Mouse (Mus musculus) gastrocnemius, postnatal 14 days (tissue): ENCODE results near the gene Pla2g15. TPM values are rescaled to one million over a fixed set of nuclear protein-coding genes. Genes with fewer than 3 reads are reported as not detected.
"Not testable (repeated sequence)": the region's sequence is repeated elsewhere in the genome, so short reads cannot be mapped to it uniquely, and the experiment has no call there.

Experiments used
- DNase-seq: peaks from one replicate; pipeline ENCODE4 v3.0.0; 2021; ENCODE audit warnings: mixed read lengths
- intact Hi-C: fragments of 180-260 bp; cut with DNase I; formaldehyde crosslinking; loops from one replicate; pipeline ENCODE4 v1.15.1; 2025; ENCODE audit warnings: low total_unique reads
- total RNA-seq, 2 experiments: library from RNA; stranded (reverse); gene quantifications; 2 replicates each; pipeline ENCODE4 v1.2.3; 2021

The Pla2g15 gene
- total RNA-seq, 2 experiments from 2014 or later = 4.5 to 5.0 TPM

- DNase-seq = no peak
- intact Hi-C loops = no loop called here
These were observed 8.2 kb downstream of the Pla2g15 start for GRCm38 (mm10) chr8:106158381-106158780.

GRCm38 (mm10) chr8:106159876-106160275 lies 9.7 kb downstream of the Pla2g15 start:
- no peak for DNase-seq
- intact Hi-C loops = no loop called here

GRCm38 (mm10) chr8:106163251-106163650 lies 13.1 kb downstream of the Pla2g15 start:
- intact Hi-C loops = no loop called here
- DNase-seq = no peak

GRCm38 (mm10) chr8:106165460-106165859 lies 15.3 kb downstream of the Pla2g15 start:
- peak; percentile 57 for DNase-seq
- intact Hi-C loops = no loop called here

GRCm38 (mm10) chr8:106168356-106169016 lies 18.3 kb downstream of the Pla2g15 start, which contains the start of gene Slc7a6:
Slc7a6 (plus strand) TSS chr8:106168857.
- DNase-seq = peak; percentile 80
- intact Hi-C loops = no loop called here

DNA sequence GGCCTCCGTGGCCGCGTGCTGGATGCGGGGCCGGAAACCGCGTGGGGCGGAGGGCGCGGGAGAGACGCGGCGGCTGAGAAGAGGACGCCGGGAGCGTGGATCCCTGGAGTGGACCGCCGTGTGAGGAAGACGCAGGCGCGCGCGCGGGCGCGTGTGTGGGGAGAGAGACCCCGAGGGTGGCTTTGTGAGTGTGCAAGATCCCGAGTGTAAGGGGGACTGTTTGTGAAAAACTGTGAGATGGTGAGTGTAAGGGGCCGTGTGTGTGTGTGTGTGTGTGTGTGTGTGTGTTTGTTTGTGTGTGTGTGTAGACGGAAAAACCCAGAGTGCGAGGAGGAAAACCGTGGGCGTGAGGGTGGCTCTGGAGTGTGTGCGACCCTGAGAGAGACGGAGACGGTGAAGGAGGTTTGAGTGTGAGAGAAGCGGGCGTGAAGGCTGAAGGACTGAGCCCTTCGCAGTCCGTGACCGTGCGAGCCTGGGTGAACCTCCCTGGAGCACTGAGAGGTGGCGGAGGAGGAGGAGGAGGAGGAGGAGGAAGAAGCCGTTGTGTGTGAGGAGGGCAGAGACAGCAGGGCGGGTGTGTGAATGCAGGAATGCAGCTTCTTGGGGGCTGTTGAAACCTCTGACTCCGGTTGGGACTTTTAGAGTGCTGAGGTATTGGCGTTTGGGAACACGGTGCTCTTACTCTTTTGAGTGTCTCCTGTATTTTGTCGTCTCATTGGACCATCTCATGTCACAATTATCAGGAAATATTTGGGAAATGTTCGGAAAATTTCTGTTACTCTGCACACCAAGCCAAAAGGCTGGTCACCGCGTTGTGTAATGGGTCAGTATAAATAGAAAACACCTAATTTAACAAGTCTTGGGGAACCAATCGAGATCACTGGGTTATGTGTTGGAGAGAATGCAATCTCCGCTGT lies 19.1 kb downstream of the Pla2g15 start:
- intact Hi-C loops = no loop called here
- DNase-seq = peak; percentile 23

DNA sequence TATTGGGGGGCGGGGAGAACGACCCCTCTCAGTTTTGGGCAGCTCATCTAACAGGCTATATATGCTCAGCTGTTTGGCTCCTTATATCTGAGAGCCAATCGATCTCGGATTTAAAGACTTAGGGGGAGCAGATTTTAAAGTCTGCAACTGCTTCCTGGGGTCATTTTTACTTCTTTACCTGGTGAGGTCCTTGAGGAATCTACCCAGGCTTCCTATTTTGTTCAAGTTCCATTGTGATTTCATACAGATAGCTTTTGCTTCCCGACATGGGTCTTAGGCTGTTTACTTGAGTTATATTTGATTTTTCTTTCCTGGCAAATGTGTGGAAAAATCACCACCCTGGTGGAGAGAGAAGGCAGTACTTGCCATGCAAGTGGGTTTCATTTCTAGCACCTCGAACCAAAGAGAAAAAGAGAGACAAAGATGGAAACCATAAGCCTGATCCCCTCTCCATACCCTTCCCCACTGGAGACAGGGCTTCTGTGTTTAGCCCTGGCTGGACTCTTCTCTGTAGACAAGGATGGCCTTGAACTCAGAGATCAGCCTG lies 19.8 kb downstream of the Pla2g15 start:
- intact Hi-C loops = no loop called here

GRCm38 (mm10) chr8:106173566-106173965 lies 23.4 kb downstream of the Pla2g15 start:
- intact Hi-C loops = no loop called here
- DNase-seq = no peak

More for the DNA sequence above, 19.8 kb downstream of the Pla2g15 start:
- no peak for DNase-seq

DNA sequence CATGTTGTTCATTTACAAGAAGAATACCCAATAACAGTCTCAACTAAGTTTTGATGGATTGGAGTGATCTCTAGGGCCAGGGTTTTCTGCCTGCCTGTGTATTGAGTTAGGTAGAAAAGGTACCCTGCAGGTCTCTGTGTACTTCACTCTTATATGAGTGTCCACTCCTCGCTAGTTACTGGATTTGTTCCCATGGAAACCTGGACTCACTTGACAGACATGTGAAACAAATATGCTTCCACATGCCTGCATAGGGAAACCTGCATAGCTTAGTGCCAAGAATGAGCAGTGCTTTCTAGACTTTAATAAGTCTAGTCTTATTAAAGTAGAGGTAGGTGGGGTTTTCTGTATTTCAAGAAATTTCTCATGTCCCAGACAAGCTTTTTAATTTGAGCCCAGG lies 26.7 kb downstream of the Pla2g15 start:
- no peak for DNase-seq
- intact Hi-C loops = no loop called here

DNA sequence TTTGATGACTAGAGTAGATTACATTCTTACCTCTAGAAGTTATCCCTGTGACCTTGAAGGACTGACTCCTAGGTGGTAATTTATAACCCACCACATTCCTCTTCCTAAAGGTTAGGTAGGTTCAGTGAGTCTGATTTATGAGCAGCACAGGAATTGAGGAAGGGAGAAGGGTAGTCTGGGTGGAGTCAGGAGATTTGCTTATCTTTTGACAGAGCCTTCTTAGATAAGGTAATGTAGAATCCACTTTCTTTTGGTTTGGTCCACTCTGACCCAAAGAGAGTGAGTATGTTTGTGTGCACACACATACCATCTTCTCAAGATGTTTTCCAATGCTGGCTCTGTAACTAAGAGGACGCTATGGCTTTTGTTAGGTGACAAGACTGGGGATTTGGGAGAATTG lies 27.4 kb downstream of the Pla2g15 start:
- intact Hi-C loops = no loop called here
- DNase-seq = no peak

DNA sequence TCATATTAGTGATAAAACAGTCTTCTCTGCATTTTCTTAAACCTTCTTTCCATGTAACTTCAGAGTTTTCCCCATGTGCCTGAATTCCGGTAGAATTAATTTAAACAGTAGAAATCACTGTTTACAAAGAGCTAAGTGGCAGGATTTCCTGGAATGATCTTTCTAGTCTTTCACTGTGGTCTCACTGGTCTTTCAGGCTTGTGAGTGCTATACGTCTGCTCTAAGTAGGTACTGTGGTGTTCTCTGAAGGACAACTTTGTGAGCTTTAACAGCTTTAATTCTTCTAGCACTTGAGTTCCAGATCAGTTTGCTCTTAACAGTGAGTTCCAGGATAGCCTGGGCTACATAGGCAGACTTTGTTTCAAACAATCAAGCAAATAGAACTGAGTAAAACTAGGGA lies 28.2 kb downstream of the Pla2g15 start:
- intact Hi-C loops = no loop called here

GRCm38 (mm10) chr8:106185628-106186270 lies 35.5 kb downstream of the Pla2g15 start:
- intact Hi-C loops = no loop called here
- peak; percentile 13 for DNase-seq

More for the DNA sequence above, 28.2 kb downstream of the Pla2g15 start:
- no peak for DNase-seq

GRCm38 (mm10) chr8:106186394-106186793 lies 36.2 kb downstream of the Pla2g15 start:
- intact Hi-C loops = no loop called here
- DNase-seq = no peak

DNA sequence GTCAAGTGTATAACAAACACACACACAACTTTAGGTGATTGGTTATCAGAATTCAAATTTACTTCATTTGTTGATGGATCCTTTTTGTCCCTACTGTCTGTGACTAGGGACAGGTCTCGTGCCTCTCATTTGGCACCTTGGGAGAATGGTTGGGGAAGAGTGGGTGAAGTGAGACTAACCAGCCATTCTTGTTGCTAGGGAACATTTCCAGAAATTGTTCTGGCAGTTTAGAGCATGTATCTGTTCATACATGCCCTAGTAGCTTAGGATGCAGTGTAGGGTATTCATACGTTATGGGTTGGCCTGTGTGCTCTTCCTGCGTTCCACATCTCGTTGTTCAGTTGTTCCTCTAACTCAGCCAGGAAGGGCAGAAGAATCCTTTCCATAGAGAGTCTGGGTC lies 39.0 kb downstream of the Pla2g15 start:
- intact Hi-C loops = no loop called here

DNA sequence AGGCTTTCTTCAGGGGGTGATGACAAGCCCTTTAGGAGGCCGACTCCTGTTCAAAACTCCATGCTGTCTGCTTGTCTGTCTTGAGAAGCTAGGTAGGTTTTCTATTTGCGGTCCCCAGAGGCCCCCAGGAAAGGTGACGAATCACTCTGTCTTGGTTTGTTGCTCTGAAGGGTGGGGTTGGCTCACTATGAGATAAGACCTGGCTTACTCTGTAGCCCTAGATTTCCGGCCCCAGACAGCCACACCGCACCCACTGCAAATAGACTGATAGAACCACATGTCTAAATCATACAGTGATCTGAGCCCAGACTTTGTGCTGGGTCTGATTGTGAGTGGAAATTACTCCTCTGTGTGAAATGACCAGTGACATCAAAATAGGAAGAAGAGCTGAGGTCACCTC lies 41.4 kb downstream of the Pla2g15 start:
- DNase-seq = no peak

More for the DNA sequence above, 39.0 kb downstream of the Pla2g15 start:
- no peak for DNase-seq

DNA sequence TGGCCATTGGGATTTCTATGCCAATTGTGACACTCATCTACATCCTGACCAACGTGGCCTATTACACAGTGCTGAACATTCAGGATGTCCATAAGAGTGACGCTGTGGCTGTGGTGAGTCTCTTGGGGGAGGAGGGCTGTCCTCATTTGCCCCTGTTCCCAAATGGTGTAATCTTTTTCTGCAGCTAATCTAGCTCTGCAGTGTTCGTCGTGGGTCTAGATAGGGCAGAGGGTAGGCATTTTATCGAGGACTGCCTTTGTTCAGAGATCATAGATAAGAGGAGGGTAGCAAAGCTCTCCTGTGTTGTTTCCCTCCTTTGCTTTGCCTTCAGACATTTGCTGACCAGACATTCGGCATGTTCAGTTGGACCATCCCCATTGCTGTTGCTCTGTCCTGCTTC lies 43.0 kb downstream of the Pla2g15 start:
- DNase-seq = no peak
- intact Hi-C loops = no loop called here

More for the DNA sequence above, 41.4 kb downstream of the Pla2g15 start:
- intact Hi-C loops = no loop called here

DNA sequence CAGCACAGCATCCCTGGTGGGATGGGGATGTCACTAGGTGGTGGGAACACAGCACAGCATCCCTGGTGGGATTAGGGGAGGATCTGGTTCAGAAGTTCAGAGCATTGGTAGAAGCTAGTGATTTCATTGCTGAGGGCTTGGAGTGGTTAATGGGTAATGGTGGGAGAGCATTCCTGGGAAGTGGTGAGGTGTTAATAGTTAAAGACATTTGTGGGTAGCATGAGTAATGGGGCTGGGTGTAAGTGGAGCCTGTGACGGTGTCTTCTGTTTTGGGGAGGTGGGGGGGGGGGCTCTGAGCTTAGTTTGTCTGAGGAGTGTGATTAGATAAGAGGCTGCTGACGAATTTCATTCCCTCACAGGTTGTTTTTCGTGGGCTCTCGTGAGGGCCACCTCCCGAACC lies 43.9 kb downstream of the Pla2g15 start:
- DNase-seq = no peak
- intact Hi-C loops = no loop called here

DNA sequence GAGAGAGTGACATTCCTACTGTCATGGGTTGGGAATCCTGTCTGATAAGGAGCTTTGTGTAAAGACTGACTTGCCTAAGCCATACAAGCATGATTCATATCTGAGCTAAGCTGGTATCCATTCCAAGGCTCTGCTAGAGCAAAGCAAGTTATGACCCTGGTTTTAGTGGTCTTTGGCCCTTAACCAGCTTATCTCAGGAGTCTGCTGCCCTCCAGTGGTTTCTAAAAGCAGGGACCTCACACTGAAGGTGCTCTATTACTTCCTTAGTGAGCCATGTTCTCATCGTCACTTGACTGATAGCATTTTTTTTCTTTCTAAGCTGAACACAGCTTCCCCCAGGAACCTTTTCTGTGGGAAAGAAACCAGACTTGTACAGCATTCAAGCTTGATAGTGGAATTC lies 48.5 kb downstream of the Pla2g15 start:
- intact Hi-C loops = loop anchor here (5.0 kb wide), 1 partner anchor 61 kb away; the partner anchor contains the start of gene Esrp2
- DNase-seq = peak; percentile 13

DNA sequence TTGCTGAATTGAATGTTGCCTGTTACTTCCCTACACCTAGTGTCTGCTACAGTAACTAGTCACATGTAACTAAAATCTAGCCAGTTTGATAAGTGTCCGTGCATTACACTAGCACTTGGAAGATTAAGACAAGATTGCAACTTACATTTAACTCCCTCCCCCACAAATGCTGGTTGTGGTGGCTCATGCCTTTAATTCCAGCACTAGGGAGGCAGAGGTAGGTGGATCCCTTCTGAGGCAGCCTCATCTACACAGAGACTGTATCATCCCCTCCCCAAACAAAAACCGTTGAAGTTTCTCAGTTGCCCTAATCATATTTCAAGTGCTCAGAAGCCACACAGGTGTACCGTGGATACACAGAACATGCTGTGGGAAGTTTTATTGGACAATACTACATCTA lies 49.4 kb downstream of the Pla2g15 start:
- DNase-seq = not testable (repeated sequence)
- intact Hi-C loops = loop anchor here (5.0 kb wide), 1 partner anchor 62 kb away; the partner anchor contains the start of gene Esrp2
